Mouse (Mus musculus) erythroblast, adult 5-6 weeks (primary cell): ENCODE measurements at regions not wholly inside any gene's neighbourhood (a gene's known extent, or its start where the extent isn't known, plus 50 kb on each side); places are given as distances from the start of the nearest gene placed in this dataset.
"Not testable (repeated sequence)": the region's sequence is repeated elsewhere in the genome, so short reads cannot be mapped to it uniquely, and the experiment has no call there.

ENCODE experiments used
- ATAC-seq: replicated peaks from 2 replicates; pipeline ENCODE4 v1.8.0; 2016; ENCODE audit warnings: moderate number of reproducible peaks, mild to moderate bottlenecking, moderate TSS enrichment, inconsistent platforms; ENCODE audit not compliant: poor library complexity, low FRiP score, severe bottlenecking

- ATAC-seq = not testable (repeated sequence)
Measured at GRCm38 (mm10) chr2:18460281-18460680, 67.7 kb upstream of the Dnajc1 start.

DNA sequence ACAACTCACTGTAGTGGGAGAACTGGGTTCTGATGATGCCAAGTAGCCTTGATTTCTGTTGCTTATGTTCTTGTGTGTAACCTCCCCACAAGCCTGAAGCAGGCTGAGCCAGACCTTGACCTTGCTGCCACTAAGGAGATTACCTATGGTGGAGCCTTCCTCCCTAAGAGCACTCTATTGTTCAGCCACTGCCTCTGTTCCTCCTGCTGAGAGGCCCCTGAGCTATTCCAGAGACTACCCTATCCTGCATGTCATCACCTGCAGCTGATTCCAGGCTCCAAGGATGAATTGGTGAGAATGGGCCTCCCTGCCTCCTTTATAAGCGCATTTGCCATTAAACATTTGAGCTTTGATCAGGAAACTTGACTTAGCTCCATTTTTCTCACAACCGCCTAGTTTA, 60.8 kb upstream of the Dnajc1 start:
- ATAC-seq = not testable (repeated sequence)

DNA sequence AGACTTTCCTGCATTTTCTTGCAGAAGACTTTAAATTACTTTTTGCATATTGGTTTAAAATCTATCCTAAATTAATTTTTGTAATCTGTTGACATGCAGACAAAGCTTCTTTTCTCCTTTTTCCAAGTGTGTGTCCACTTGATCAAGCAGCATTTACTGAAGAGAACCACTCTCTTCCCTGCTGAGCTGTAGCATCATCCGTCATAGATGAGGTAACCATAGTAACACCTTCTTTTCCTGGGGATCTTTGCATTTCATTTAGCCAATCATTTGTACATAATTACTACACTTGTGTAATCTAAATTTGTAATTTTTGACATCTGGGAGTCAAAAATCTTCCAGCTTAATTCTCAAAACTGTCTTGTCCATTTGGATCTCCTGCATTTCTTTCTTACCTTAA, 53.2 kb upstream of the Dnajc1 start:
- ATAC-seq = no peak
